Mouse (Mus musculus) kidney, postnatal 10 days (tissue): Measurements from ENCODE around the gene Sp110.
"Not testable (repeated sequence)": the region's sequence is repeated elsewhere in the genome, so short reads cannot be mapped to it uniquely, and the experiment has no call there.

ENCODE experiments used
- DNase-seq: peaks from one replicate; pipeline ENCODE4 v3.0.0; 2021; ENCODE audit warnings: mixed read lengths

The Sp110 gene

GRCm38 (mm10) chr1:85598271-85599012, at the start of gene Sp110:
TSS of gene Sp110 (minus strand) at chr1:85598817.
- DNase-seq: peak; percentile 14

GRCm38 (mm10) chr1:85638144-85638543, 39.5 kb upstream of the Sp110 start:
- DNase-seq: not testable (repeated sequence)

GRCm38 (mm10) chr1:85636936-85637335, 38.3 kb upstream of the Sp110 start:
- DNase-seq: not testable (repeated sequence)

GRCm38 (mm10) chr1:85618689-85619088, 20.1 kb upstream of the Sp110 start:
- DNase-seq: not testable (repeated sequence)

GRCm38 (mm10) chr1:85617161-85617560, 18.5 kb upstream of the Sp110 start:
- DNase-seq: not testable (repeated sequence)

GRCm38 (mm10) chr1:85615819-85616218, 17.2 kb upstream of the Sp110 start:
- DNase-seq: not testable (repeated sequence)

- not testable (repeated sequence) for DNase-seq
Measured at GRCm38 (mm10) chr1:85615096-85615495, 16.5 kb upstream of the Sp110 start.

GRCm38 (mm10) chr1:85610581-85610980, 12.0 kb upstream of the Sp110 start:
- DNase-seq: not testable (repeated sequence)

- not testable (repeated sequence) for DNase-seq
Measured at GRCm38 (mm10) chr1:85608361-85608760, 9.7 kb upstream of the Sp110 start.

GRCm38 (mm10) chr1:85604341-85604740, 5.7 kb upstream of the Sp110 start:
- not testable (repeated sequence) for DNase-seq

GRCm38 (mm10) chr1:85600794-85601193, 2.2 kb upstream of the Sp110 start:
- DNase-seq: peak; percentile 6

GRCm38 (mm10) chr1:85600078-85600477, 1.5 kb upstream of the Sp110 start, which contains the start of gene Sp140:
TSS of gene Sp140 (plus strand) at chr1:85600378.
- not testable (repeated sequence) for DNase-seq

GRCm38 (mm10) chr1:85592526-85592925, 6.1 kb downstream of the Sp110 start:
- DNase-seq: not testable (repeated sequence)

GRCm38 (mm10) chr1:85588697-85589096, 9.9 kb downstream of the Sp110 start:
- not testable (repeated sequence) for DNase-seq

GRCm38 (mm10) chr1:85581518-85581917, 17.1 kb downstream of the Sp110 start:
- not testable (repeated sequence) for DNase-seq

- not testable (repeated sequence) for DNase-seq
Measured at GRCm38 (mm10) chr1:85580578-85580977, 18.0 kb downstream of the Sp110 start.

GRCm38 (mm10) chr1:85580148-85580534, 18.5 kb downstream of the Sp110 start:
- not testable (repeated sequence) for DNase-seq

- DNase-seq: not testable (repeated sequence)
Measured at GRCm38 (mm10) chr1:85579199-85580147, 19.1 kb downstream of the Sp110 start.

- DNase-seq: not testable (repeated sequence)
Measured at GRCm38 (mm10) chr1:85578372-85579010, 20.1 kb downstream of the Sp110 start.

- not testable (repeated sequence) for DNase-seq
Measured at GRCm38 (mm10) chr1:85575376-85575775, 23.2 kb downstream of the Sp110 start, which contains the start of gene G530012D18Rik. TSS of gene G530012D18Rik (plus strand) at chr1:85575676.

GRCm38 (mm10) chr1:85573554-85573953, 25.1 kb downstream of the Sp110 start:
- DNase-seq: not testable (repeated sequence)

GRCm38 (mm10) chr1:85555261-85555660, 43.4 kb downstream of the Sp110 start:
- DNase-seq: peak; percentile 10

- DNase-seq: not testable (repeated sequence)
Measured at GRCm38 (mm10) chr1:85546442-85546841, 52.2 kb downstream of the Sp110 start.
